Mouse (Mus musculus): ENCODE results near the gene Plxdc1.
"Not testable (repeated sequence)": the region's sequence is repeated elsewhere in the genome, so short reads cannot be mapped to it uniquely, and the experiment has no call there.

Plxdc1 gene

DNA sequence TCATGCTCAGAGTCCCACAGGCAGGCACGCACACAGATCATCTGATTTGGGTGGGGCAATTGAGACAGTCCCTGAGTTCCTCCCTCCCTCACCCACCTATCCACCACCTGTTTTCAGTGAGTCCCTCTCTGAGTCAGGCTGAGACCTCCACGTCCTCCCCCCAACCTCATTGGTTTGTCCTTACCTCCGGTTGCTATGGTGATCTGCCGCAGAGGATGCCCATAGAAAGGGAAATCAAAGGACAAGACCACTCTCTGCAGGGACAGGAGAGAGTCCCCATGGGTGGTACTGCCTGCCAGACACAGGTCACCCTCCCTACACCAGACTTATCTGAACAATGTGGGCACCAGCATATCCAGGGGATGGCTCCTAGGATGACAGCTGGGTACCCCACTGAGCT is 30.3 kb downstream of the Plxdc1 start:
- DNase-seq (ENCODE audit: low read depth, low spot score), result no peak

DNA sequence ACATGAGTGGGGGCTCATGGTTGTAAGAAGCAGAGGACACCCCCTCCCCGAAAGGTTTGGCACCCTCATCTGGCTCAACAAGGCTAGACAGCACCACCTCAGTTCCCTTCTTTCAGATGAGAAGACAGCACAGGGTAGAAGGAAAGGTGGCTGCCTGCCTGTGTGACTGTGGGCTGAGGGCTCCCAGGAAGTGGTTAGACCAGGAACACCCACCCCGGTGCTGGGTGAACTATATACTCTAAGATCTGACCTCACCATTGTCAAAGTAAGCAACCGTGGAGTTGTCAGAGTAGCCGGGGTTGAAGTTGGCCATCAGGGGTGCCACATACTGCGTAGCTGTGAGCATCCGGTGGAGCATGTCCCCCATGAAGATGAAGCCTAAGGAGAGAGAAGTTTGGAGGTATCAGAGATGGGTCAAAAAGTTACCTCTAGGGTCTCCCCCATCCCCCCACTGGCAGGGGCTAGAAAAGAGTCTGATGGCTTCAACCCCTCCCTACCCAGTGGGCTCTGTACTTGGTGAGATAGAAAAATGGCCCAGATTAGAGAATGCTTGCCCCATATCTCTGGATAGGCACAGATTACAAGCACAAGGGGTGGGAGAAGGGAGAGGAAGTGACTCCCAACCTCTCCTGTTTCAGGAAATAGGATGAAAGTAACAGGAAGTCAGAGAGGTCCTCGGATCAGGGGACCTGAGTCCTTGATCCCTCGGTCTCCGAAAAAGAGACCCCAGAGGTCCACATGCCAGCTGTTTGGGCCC is 30.9 kb downstream of the Plxdc1 start:
- DNase-seq (ENCODE audit: low read depth, low spot score), result no peak

DNA sequence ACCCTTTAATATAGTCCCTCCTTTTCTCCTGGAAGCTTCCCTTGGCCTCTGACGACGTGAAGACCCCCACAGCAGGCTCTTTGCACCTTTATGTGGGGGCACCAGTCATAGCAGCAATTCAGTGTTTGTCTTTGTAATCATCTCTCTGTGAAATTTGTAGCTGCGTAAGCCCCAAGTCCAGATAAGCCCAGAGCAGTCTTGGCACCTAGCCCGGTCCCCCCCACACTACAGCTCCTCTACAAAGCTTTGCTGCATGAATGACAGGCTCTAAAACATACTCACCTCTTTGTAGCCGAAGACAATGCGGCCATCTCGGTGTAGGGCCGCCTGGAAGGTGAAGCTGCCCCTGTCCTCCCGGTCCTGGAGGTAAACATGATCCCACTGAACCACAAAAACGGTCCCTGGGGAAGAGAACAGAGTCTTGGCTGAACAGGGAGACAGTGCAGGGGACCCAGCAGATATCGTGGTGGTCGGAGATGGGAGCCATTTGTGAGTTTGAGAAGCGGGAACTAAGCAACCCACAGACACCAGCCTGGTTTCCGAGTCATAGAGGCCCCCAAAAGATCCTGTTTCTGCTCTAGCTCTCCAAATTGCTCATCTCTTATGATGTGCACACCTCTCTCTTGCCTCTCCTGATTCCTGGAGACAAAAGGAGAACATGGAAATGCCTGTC is 31.6 kb downstream of the Plxdc1 start:
- DNase-seq (ENCODE audit: low read depth, low spot score), result no peak

DNA sequence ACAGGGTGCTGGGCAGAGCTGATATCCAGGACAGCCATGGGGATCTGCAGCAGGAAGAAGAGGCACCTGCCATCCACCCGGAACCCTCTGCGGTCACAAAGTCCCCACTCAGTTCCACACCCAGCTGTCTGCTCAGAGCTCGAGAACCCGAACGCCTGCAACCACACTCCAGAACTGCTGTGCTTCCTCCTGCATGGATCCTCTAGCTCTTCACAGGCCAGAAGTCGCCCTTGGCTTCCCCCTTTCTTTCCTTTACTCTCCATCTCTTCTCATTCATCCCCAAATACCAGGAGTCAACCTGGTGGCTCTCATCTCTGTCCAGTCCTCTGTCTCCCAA is 32.3 kb downstream of the Plxdc1 start:
- DNase-seq (ENCODE audit: low read depth, low spot score), result no peak

DNA sequence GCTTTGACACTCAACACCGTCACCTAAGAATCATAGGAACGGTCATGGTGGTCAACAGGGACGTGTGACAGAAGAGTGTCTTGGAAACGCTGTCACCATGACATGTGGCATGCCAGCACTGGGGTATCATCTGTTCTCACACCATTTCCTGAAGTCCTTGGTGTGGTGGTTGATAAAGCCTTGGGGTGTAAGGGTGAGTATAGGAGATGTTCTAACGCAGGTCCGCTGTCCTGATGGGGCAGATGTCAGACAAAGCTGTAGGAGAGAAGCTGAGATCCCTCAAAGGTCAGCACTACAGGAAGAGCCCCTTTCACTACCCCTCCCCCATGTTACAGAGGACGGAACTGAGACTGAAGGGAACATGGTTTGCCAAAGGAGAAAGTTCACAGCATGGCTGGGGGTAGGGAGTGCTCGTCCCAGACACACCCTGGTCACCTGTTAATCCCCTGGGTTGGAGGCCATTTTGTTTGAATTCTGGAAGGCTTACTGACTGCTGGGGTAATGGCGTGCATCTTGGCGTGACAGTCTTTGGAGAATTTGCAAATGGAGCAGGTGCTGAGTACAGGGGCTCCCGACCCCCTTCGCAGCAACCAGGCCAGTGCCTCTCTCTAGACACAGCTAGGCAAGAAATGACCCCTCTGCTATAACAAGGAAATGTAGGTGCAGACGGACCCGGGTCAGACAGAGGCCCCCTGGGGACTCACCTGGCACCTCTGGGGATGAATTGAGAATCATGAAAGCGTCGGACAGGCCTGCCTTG is 32.9 kb downstream of the Plxdc1 start:
- DNase-seq (ENCODE audit: low read depth, low spot score), result no peak

DNA sequence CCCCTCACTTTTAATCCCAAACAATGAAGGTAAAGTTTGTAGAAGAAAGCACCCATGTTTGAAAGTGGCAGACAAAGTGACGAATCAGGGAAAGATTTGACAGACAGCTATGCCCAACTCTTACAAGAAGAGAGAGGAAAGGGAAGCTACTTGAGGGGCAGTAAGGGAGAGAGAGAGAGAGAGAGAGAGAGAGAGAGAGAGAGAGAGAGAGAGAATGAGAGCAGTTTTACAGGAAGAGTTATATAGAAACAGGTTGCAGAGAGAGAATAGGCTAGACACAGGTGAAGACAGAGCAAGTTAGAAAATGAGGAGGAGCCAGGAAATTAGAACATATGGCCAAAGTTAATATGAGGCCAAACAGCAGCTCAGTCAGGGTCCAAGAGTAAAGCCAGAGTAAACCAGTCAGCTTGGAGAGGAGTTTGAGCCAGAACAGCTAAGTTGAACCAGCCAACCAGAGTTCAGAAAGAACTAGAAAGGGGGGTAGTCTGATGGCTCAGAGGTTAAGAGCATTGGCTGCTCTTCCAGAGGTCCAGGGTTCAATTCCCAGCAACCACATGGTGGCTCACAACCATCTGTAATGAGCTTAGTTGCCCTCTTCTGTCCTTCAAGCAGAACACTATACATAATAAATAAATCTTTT is 33.8 kb downstream of the Plxdc1 start:
- DNase-seq (ENCODE audit: low read depth, low spot score), result no peak

DNA sequence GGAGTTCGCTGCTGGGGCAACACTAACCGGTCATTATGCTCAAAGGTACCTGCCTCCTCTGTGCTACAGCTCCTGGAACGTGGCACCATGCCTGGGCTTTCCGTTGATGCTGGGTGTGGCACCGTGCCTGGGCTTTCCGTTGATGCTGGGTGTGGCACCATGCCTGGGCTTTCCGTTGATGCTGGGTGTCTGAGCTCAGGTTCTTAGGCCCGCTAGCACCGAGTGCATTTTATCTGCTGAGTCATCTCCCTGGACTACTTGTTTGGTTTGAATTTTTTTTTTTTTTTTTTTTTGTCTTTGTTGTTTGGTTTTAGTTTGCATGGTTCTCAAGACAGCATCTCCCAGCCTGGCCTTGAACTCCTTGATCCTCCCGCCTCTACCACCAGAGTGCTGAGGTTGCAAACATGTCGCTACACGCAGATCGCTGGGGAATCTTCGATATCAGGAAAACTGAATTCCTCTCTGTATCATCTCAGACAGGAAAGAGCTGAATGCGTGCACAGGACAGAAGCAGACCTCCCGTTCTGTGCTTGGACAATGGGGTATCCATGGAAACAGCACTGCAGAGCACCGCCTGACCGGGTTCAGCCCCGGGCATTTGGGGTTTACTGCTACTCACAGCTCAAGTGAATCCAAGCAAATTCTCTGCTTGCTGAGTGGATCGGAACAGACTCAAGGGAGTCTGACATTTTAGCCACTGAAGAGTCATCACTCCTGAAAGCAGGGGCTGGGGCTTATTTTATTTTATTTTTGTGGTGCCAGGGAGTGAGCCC is 36.4 kb downstream of the Plxdc1 start:
- no peak for DNase-seq (ENCODE audit: low read depth, low spot score)

DNA sequence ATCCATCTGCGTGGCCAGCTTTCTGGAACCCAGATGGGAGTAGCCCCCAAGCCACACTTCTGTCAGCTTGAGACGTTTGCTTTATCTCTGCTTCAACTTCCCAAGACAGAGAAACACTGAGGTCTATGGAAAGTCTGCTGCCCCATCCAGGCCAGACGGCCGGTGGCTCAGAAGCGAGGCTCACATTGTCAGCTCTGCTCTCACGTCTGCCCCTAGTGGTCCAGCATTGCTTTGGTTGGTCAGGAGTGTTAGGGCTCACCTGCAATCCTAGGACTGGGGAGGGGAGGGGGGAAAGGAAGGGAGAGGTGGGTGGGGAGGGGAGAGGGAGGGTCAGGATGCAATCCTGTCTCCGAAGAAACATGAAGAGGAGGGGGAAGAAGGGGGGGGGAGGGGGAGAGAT is 38.8 kb downstream of the Plxdc1 start:
- no peak for DNase-seq (ENCODE audit: low read depth, low spot score)

DNA sequence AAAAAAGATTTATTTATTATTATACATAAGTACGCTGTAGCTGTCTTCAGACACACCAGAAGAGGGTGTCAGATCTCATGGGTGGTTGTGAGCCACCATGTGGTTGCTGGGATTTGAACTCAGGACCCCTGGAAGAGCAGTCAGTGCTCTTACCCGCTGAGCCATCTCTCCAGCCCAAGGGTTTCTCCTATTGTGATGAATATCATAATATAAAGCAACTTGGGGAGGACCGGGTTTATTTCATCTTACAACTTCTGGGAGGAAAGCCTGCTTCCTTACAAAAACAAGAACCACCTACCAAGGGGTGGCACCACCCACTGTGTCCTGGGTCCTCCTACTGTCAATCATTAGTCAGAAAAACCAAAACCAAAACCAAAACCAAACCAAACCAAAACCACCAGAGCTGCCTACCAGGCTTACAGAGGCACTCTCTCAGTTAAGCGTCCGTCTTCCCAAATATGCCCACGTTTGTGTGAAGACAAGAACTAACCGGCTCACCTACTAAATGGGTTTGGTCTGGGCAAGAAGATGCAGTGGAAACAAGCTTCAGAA is 40.4 kb downstream of the Plxdc1 start:
- DNase-seq (ENCODE audit: low read depth, low spot score), result not testable (repeated sequence)

DNA sequence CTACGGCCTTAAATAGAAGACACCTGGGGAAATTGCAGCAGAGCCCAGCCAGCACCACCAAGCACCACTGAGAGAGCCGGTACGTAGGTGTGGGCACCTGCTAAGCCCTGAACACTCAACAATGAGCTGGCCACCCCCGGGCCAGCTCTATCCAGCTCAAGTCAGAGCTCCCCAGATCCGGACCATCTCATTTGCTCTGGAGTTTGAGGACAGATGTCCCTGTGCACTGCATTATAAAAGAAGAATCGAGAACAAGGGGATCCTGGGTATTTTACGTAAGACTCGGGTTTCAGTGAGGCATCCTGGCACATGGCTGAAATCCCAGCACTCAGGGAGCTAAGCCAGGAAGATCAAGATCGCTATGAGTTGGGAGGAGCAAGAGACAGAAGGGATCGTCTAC is 41.2 kb downstream of the Plxdc1 start:
- DNase-seq (ENCODE audit: low read depth, low spot score), result peak; percentile 46

DNA sequence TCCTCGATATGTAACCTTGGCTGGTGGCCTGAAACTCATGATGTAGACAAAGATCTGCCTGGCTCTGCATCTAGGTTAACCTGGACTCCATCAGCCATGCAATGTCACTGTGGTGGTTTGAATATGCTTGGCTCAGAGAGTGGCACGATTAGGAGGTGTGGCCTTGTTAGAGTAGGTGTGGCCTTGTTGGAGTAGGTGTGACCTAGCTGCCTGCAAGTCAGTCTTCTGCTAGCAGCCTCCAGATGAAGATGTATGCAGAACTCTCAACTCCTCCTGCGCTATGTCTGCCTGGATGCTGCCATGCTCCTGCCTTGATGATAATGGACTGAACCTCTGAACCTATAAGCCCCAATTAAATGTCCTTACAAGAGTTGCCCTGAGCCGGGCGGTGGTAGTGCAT is 43.0 kb downstream of the Plxdc1 start:
- no peak for DNase-seq (ENCODE audit: low read depth, low spot score)

DNA sequence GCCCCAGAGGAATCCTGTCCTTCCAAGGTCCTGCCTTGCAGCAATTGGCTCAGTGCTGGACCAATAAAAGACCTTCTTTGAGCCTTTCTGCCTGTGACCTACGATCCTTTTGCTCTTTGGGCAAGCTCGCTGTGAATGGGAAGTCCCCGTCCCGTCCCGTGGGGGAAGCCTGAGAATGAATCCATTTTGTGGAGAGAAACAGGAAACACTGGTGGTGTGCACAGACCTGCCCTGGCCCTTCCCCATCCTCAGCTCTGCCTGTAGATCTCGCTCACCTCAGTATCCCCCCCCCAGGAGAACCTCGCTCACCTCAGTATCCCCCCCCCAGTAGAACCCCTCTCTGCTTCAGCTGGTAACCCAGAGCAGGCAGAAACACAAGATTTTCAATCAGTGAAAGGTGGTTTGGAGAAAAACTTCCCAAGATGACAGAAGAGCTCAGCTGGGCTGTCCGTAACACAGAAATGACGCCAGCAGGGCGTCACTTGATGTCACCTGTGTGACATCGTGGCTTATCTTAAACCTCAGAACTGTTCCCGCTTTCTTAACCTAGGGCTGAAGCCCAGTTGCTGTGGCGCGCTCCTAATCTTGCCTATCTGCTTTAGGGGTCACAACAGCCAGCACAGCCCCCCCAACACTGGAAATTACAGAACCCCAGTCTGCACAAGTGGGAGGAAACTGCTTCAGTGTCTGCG is 43.7 kb downstream of the Plxdc1 start:
- no peak for DNase-seq (ENCODE audit: low read depth, low spot score)

DNA sequence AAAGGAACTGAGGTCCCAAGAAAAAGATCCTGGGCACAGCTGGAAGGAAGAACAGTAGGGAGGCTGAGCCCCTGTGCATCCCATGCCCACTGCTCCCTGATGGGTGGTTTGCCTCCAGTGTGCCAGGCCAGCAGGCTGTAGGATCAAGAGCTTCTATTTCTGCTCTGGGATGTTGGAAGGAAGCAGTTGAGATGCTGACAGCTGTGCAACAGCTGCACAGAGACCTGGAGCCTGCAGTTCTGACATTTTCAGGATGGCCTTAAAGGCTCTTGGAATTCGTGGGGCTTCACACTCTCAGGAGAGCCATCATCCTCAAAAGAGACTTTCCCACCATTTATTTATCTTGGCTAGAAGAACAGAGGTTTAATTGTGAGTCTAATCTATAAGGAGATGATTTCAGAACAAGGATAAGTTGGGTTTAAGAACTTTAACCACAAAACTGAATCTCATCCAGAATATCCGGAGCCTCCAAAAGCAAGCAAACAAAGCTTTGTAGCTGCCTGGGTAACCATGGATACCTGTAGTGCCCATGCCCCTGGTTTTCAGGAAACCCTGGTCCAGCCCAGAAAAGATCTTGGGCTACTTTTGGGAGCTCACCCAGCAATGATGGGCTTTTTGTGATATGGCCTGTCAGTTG is 48.7 kb downstream of the Plxdc1 start:
- DNase-seq (ENCODE audit: low read depth, low spot score), result no peak

DNA sequence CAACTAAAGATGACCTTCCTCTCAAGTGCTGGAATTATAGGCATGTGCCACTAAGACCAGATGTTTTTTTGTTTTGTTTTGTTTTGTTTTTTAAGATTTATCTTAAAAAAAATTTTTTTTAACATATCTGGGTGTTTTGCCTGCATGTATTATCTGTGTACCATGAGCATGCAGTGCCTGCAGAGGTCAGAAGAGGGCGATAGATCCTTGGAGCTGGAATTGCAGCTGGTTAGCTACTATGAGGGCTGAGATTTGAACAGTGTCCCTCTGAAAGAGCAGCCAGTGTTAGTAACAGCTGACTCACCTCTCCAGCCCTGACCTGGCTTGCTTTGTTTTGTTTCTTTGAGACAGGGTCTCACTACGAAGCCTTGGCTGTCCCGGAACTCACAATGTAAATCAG is 49.5 kb downstream of the Plxdc1 start:
- DNase-seq (ENCODE audit: low read depth, low spot score), result no peak

DNA sequence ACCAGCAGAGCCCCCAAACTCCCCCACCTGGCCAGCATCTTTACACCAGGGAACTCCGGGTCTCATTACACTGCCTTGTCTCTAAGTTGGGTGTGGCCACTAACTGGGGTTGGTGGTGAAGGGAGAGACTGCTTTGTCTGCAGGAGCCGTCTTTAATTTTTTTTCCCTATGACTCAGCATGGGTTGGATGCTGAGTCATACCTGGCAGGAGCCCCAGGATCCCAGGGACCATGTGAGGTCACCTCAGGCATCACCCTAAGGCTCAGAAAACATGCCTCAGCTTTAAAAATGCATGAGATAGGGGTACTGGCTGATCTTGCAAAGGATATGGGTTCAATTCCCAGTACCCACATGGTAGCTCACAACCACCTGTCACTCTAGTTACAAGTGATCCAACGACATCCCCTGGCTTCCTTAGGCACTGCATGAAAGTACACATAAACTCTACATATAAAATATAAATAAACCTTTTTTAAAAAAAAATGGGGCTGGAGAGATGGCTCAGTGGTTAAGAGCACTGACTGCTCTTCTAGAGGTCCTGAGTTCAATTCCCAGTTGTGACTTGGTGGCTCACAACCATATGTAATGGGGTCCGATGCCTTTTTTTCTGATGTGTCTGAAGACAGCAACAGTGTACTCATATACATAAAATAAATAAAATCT is 50.2 kb downstream of the Plxdc1 start:
- DNase-seq (ENCODE audit: low read depth, low spot score), result no peak

DNA sequence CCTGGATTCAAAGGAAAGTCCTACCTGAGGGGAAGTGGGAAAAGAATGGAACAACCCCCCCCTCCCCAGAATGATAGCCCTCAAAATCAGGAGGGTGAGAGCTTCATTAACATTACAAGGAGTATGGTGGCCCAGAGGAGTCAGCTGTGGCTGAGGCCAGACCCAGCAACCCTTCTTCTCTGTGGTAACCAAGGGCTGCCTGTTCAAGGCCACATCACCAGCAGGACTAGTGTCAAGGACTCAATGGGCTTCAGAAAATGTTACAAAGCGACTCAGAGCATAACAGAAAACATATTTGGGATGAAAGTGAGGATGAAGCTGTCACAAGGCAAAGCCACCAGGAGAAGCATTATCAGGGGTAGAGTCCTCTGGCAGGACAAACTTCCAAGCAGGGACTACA is 52.7 kb downstream of the Plxdc1 start:
- no peak for DNase-seq (ENCODE audit: low read depth, low spot score)

DNA sequence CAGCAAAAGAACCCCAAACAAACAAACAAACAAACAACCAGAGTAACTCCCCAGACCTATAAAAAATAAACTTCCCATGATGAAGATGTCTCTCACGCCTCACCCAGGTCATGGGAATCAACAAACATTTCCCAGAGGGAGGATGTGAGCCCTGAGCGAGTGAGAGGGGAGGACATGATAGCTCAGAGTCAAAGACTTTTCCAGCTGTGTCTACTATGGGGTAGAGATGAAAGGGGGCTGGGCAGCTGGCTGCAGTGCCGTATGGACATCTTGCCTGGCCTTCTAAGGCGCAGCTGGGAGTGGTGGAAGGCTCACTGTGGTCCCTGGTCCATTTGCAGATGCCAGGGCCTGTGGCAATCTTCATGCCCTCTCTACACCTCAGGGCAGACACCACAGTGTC is 57.3 kb downstream of the Plxdc1 start:
- DNase-seq (ENCODE audit: low read depth, low spot score), result no peak

DNA sequence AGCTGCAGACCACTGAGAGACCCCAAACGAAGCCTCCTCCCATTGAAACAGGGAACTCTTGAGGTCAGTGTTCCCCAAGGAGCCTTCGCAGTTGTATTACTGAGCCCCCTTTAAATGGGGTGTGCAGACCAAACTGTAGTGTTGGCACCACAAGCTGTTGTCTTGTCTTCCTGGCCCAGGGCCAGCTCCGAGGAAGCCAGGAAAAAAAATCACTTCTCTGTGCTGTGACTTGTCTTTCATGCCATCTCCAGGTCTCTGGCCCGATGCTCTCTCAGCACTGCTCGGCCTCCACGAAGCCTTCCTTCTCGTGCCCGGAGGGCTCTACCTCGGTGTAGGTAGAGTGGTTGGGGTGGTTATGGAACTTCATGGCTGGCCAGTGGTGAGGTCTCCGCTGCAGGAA is 62.0 kb downstream of the Plxdc1 start:
- no peak for DNase-seq (ENCODE audit: low read depth, low spot score)

DNA sequence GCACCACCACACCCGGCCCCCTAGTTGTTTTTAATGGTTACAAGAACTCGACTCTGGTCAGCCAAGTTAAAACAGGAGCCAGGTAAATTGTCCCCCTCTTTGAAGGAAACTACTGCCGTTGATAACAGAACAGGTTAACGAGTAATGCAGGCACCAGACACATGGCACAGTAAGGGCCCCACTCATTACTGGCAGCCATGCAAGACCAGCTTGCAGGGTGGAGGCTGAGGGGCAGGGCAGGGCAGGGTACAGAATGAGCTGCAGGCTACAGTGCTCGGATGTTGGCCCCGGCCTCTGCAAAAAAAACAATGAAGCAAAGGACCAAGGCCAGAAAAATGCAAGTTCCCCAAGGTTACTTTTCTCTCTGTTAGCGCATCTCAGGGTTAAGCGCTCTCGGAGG is 62.6 kb downstream of the Plxdc1 start:
- no peak for DNase-seq (ENCODE audit: low read depth, low spot score)

Data from telencephalon, adult 2 months (tissue).